Mouse (Mus musculus) splenic B cell, adult 2 months (primary cell): Measurements from ENCODE around the gene Tmem258.

Source experiments
- DNase-seq: peaks from one replicate; pipeline ENCODE4 v3.0.0-alpha.2; 2011; ENCODE audit warnings: low read depth, low spot score
- H3K27me3 ChIP-seq: 2 replicates; pipeline ENCODE4 v1.6.1; 2012; ENCODE audit warnings: mild to moderate bottlenecking, low read length, moderate library complexity, mixed read lengths; ENCODE audit not compliant: control insufficient read depth, poor library complexity, insufficient read depth, severe bottlenecking
- H3K36me3 ChIP-seq: 2 replicates; pipeline ENCODE4 v1.6.1; 2012; ENCODE audit warnings: mild to moderate bottlenecking, low read length, moderate library complexity, mixed read lengths; ENCODE audit not compliant: control insufficient read depth, poor library complexity, insufficient read depth, severe bottlenecking

The Tmem258 gene

GRCm38 (mm10) chr19:10247165-10247564, 43.4 kb downstream of the Tmem258 start:
- Histone ChIP-seq H3K27me3 (no peaks in the 10 kb centered on the region; the same call in 1 of the 2 replicates), H3K36me3 (no peaks in the 10 kb centered on the region)
- DNase-seq, result no peak

- DNase-seq, result no peak
- Histone ChIP-seq H3K36me3 (no peaks in the 10 kb centered on the region), H3K27me3 (no peaks in the 10 kb centered on the region; the same call in 1 of the 2 replicates)
Measured at GRCm38 (mm10) chr19:10248128-10248527, 44.3 kb downstream of the Tmem258 start.
